Mouse (Mus musculus) bone marrow, adult 2 months (tissue): ENCODE results near the gene Pde4d.

Experiments used
- CTCF ChIP-seq: fragments of 200-500 bp; IDR thresholded peaks from 2 replicates; pipeline ENCODE4 v1.5.1; 2011; ENCODE audit warnings: low read length, control low read depth; ENCODE audit not compliant: control insufficient read depth, insufficient read depth
- POLR2A ChIP-seq: fragments of 200-500 bp; IDR thresholded peaks from 2 replicates; pipeline ENCODE4 v1.6.1; 2011; ENCODE audit warnings: low read depth, mild to moderate bottlenecking, control low read depth, low read length, borderline replicate concordance; ENCODE audit not compliant: control insufficient read depth

GRCm38 (mm10) chr13:109175281-109175680 lies 725.5 kb downstream of the Pde4d start:
- no peak for TF ChIP-seq POLR2A
- TF ChIP-seq CTCF = no peak
